Mouse (Mus musculus): ENCODE measurements around the gene Tbxas1. TPM values are rescaled to one million over a fixed set of nuclear protein-coding genes. Genes with fewer than 3 reads are reported as not detected.
A peak's percentile ranks its signal among the peaks of the same experiment; 100 is the strongest.

The Tbxas1 gene
- polyA plus RNA-seq (2012; rRNA removed) (4.5 and 5.1 TPM in 2 replicates), polyA plus RNA-seq (2014; fragmentation: Nextera tagmentation; extraction: Ambion mirVana) (6.3 and 8.4 TPM in 2 replicates)

DNA sequence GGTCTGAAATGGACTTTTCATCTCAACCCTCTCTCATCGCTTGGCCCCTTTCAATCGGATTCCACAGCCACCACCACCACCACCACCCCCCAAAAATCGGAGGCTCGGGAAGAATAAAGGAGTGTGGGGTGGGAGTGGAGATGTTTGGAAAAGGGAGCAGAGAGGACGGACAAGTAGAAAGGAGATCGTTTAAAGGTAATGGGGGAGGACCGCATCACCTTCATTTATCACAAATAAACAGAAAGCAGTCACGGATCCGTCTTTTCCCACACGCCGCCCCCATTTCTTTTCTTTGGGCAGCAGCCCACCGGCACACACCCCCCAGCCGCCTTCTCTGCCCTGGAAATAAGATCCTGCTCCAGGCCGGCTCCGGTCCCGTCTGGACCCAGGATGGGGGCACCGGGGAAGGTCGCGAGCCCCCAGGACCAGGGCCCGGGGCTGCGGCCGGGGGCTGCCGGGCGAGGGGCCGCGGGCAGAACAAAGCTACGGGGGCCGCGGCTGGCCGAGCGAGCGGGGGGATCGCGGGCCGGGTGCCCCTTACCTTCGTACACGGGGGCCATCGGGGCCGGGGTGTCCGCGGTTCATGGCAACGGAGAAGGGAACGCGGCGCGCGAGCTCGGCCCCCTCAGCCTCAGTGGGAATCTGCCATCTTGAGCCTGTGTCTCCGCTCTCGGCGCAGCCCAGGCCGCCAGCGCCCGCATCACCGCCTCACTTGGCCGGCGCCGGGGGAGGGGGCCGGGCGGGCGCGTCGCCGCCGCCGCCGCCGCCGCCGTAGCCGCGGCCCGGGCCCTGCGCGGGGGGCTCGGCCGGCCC is at the start of gene Tbxas1:
Gene Tbxas1, plus strand, starts transcription at position 147 of the 813 bp plus-strand sequence.
- ATAC-seq (ENCODE audit: insufficient read depth): peak; percentile 1; the same call in 1 of the 2 replicates
- under 1% methylated on average over 74 of the region's 77 CpGs for WGBS (ENCODE audit: insufficient replicate concordance)
- H3K4me1 ChIP-seq (replicated peaks; ENCODE audit: control insufficient read depth in 2 of 2, insufficient read depth in 2 of 2, low read length in 1 of 2): peaks cover 33 to 35% of the 10 kb centered on the region in 2 experiments

DNA sequence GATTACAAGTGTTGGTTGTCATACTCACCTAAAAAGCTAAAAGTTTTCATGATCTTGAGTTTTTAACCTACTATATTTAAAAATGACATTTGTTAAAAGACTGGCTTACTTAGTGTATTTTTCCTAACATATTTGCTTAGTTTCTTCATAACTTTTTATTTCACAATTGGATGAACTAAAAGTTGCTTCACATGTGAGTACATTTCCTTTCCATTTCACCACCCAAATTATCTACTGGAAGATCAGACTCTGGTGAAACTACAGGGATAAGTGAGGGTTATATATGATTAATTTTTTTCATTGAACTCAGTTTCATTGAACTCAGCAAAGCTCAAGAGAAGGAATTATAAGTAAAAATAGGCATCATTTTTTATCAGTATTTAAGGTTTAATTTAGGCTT is 49.3 kb upstream of the Tbxas1 start:
- Histone ChIP-seq H3K36me3 (replicated peaks; ENCODE audit: control insufficient read depth, insufficient read depth, low read depth) (peaks cover 19% of the 10 kb centered on the region), H3K4me3 (ENCODE audit: insufficient read depth in 1 of 2, low read depth in 2 of 2, low read length in 2 of 2) (no peak overlapping the region), H3K4me2 (ENCODE audit: low read depth) (no peak overlapping the region), H3K4me1 (replicated peaks; ENCODE audit: control insufficient read depth in 2 of 2, insufficient read depth in 2 of 2, low read length in 1 of 2) (peaks cover 43 to 51% of the 10 kb centered on the region in 2 experiments), H3K27me3 (ENCODE audit: control insufficient read depth, insufficient read depth, low read length) (no peaks in the 10 kb centered on the region), H3K27ac (no peak overlapping the region), H3K9ac (replicated peaks) (no peak overlapping the region), H3K9me3 (ENCODE audit: control insufficient read depth, low read length) (no peaks in the 10 kb centered on the region)
- no peak for ATAC-seq (ENCODE audit: insufficient read depth)
- no peak for DNase-seq (ENCODE audit: low read depth in 3 of 3, low spot score in 3 of 3)
- TF ChIP-seq CTCF (IDR thresholded peaks at IDR 0.05; ENCODE audit: low read depth) (no peak), EP300 (IDR thresholded peaks at IDR 0.05; ENCODE audit: low read depth) (no peak)

More for the DNA sequence above, at the start of gene Tbxas1:
- Histone ChIP-seq H3K4me3 (ENCODE audit: insufficient read depth in 1 of 2, low read depth in 2 of 2, low read length in 2 of 2) (peak within 1 kb of the TSS; percentile 86 to 94), H3K9me3 (ENCODE audit: control insufficient read depth, low read length) (no peaks in the 10 kb centered on the region), H3K4me2 (ENCODE audit: low read depth) (peak within 1 kb of the TSS; percentile 90), H3K27ac (peak within 1 kb of the TSS; percentile 94), H3K27me3 (ENCODE audit: control insufficient read depth, insufficient read depth, low read length) (no peaks in the 10 kb centered on the region; the same call in 1 of the 2 replicates), H3K9ac (replicated peaks) (peak within 1 kb of the TSS; percentile 100), H3K36me3 (replicated peaks; ENCODE audit: control insufficient read depth, insufficient read depth, low read depth) (peaks cover 24% of the 10 kb centered on the region)
- TF ChIP-seq CTCF (IDR thresholded peaks at IDR 0.05; ENCODE audit: low read depth) (no peak), EP300 (IDR thresholded peaks at IDR 0.05; ENCODE audit: low read depth) (no peak)
- no peak for DNase-seq (ENCODE audit: low read depth in 3 of 3, low spot score in 3 of 3)

DNA sequence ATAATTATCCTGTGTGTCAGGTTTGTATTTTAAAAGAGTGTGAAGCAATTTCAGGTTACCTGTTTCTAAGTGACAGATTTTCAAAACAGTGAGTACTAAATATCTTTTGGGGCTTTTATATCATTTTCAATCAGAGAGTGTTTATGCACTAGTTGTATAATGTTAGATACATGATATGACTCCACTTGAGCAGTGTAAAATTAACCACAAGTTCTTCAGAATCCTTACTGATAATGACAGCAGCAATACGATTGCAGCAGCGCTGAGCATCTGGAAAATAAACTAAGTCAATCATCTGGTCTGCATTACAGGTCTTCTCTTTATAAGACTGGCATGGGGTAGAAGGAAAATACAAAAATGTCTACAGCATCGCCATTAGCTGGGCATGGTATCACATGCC is 48.3 kb upstream of the Tbxas1 start:
- DNase-seq (ENCODE audit: low read depth in 3 of 3, low spot score in 3 of 3) (no peak), ATAC-seq (ENCODE audit: insufficient read depth) (no peak)
- Histone ChIP-seq H3K4me2 (ENCODE audit: low read depth) (no peak overlapping the region), H3K9me3 (ENCODE audit: control insufficient read depth, low read length) (no peaks in the 10 kb centered on the region), H3K4me1 (replicated peaks; ENCODE audit: control insufficient read depth in 2 of 2, insufficient read depth in 2 of 2, low read length in 1 of 2) (peaks cover 45 to 55% of the 10 kb centered on the region in 2 experiments), H3K36me3 (replicated peaks; ENCODE audit: control insufficient read depth, insufficient read depth, low read depth) (peaks cover 18% of the 10 kb centered on the region), H3K27ac (no peak overlapping the region; the same call in 1 of the 2 replicates), H3K27me3 (ENCODE audit: control insufficient read depth, insufficient read depth, low read length) (no peaks in the 10 kb centered on the region), H3K4me3 (ENCODE audit: insufficient read depth in 1 of 2, low read depth in 2 of 2, low read length in 2 of 2) (no peak overlapping the region), H3K9ac (replicated peaks) (no peak overlapping the region)
- TF ChIP-seq EP300 (IDR thresholded peaks at IDR 0.05; ENCODE audit: low read depth) (no peak), CTCF (IDR thresholded peaks at IDR 0.05; ENCODE audit: low read depth) (no peak)
- WGBS (ENCODE audit: insufficient replicate concordance): 31% methylated on average over 3 of the region's 3 CpGs

DNA sequence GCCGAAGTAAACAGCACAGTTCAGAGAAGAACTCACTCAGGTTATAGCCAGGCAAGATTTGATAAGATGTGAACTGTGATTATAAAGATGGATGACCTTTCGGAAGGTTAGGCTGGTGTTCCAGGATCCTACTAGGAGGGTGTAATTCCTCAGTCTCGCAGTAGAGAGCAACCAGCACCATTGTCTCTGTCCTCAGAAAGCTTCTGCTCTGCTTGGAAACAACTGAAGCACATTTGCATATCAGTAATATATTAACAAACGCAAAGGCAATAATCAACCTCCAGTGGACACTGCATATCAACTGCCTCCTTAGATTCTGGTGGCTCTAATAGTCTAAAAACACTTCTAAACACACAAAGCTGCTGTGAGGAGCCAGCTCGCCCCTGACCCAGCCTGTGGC is 47.8 kb upstream of the Tbxas1 start:
- no peaks in the 10 kb centered on the region for H3K27me3 ChIP-seq (ENCODE audit: control insufficient read depth, insufficient read depth, low read length)
- H3K9me3 ChIP-seq (ENCODE audit: control insufficient read depth, low read length): no peaks in the 10 kb centered on the region
- peaks cover 47 to 55% of the 10 kb centered on the region in 2 experiments for H3K4me1 ChIP-seq (replicated peaks; ENCODE audit: control insufficient read depth in 2 of 2, insufficient read depth in 2 of 2, low read length in 1 of 2)
- no peak overlapping the region for H3K4me2 ChIP-seq (ENCODE audit: low read depth)
- H3K27ac ChIP-seq: no peak overlapping the region; the same call in 1 of the 2 replicates
- DNase-seq (ENCODE audit: low read depth in 3 of 3, low spot score in 3 of 3) (no peak), ATAC-seq (ENCODE audit: insufficient read depth) (0 out of 2 replicates have a peak, but pooled peaks have one; percentile 21)
- H3K4me3 ChIP-seq (ENCODE audit: insufficient read depth in 1 of 2, low read depth in 2 of 2, low read length in 2 of 2): no peak overlapping the region
- H3K9ac ChIP-seq (replicated peaks): no peak overlapping the region
- H3K36me3 ChIP-seq (replicated peaks; ENCODE audit: control insufficient read depth, insufficient read depth, low read depth): peaks cover 20% of the 10 kb centered on the region
- WGBS (ENCODE audit: insufficient replicate concordance): 58% methylated on average over 5 of the region's 5 CpGs
- TF ChIP-seq EP300 (IDR thresholded peaks at IDR 0.05; ENCODE audit: low read depth) (no peak), CTCF (IDR thresholded peaks at IDR 0.05; ENCODE audit: low read depth) (peak; percentile 33; the same call in 1 of the 2 replicates)

DNA sequence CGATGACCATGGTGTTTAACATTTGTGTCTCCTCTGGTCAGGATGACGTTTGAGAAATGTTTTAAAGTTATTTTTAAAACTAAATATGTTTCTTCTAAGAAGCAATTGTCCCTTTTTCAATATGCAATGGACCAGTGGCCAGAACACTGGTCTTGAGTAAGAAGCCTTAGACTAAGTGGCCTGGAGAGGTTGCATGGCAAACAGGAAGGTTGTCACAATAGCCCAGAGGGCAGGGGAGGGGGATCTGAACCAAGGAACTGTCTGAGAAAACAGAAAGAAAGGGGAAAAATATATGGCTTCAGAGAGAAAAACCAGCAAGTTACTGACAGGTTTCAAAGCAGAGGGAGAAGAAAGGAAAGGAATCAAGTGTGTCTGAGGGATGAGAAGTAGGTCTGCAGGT is 47.0 kb upstream of the Tbxas1 start:
- ATAC-seq (ENCODE audit: insufficient read depth) (no peak), DNase-seq (ENCODE audit: low read depth in 3 of 3, low spot score in 3 of 3) (no peak)
- WGBS (ENCODE audit: insufficient replicate concordance): 59% methylated on average over 2 of the region's 2 CpGs
- H3K9ac ChIP-seq (replicated peaks): no peak overlapping the region; the same call in 1 of the 2 replicates
- no peaks in the 10 kb centered on the region for H3K27me3 ChIP-seq (ENCODE audit: control insufficient read depth, insufficient read depth, low read length)
- H3K4me3 ChIP-seq (ENCODE audit: insufficient read depth in 1 of 2, low read depth in 2 of 2, low read length in 2 of 2): no peak overlapping the region
- peaks cover 50 to 56% of the 10 kb centered on the region in 2 experiments for H3K4me1 ChIP-seq (replicated peaks; ENCODE audit: control insufficient read depth in 2 of 2, insufficient read depth in 2 of 2, low read length in 1 of 2)
- no peak overlapping the region for H3K4me2 ChIP-seq (ENCODE audit: low read depth)
- no peak for TF ChIP-seq CTCF (IDR thresholded peaks at IDR 0.05; ENCODE audit: low read depth)
- TF ChIP-seq EP300 (IDR thresholded peaks at IDR 0.05; ENCODE audit: low read depth): no peak
- no peaks in the 10 kb centered on the region for H3K9me3 ChIP-seq (ENCODE audit: control insufficient read depth, low read length)
- peaks cover 28% of the 10 kb centered on the region for H3K36me3 ChIP-seq (replicated peaks; ENCODE audit: control insufficient read depth, insufficient read depth, low read depth)
- H3K27ac ChIP-seq: peak overlapping the region; percentile 16

Measured in liver, embryonic 14.5 days (tissue).